Mouse (Mus musculus): ENCODE data around the gene Smad1. TPM values are rescaled to one million over a fixed set of nuclear protein-coding genes. Genes with fewer than 3 reads are reported as not detected.

Smad1 gene
- polyA plus RNA-seq, 1 experiment from 2014 or later, result 64.2 TPM

DNA sequence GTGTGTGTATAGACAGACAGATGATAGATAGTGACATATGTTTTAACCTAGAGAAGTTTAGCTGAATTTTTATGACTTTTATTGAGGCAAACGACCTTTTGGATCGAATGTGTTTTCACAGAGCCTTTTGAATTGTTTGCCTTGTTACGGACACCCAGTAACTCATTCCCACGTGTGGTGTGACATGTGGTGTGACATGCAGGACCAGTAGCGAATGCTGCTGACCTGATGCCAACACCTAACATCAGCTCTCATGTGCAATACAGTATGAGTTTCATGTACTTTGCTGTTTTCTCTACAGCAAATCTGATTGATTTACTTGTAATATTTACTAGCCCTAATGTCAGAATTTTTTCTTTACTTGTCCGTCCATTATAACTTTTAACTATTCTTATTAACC lies 53.5 kb downstream of the Smad1 start:
- H3K36me3 ChIP-seq, result peaks cover 43% of the 10 kb centered on the region
- no peaks in the 10 kb centered on the region for H3K27me3 ChIP-seq
- H3K27ac ChIP-seq, result no peak overlapping the region
- no peak overlapping the region for H3K4me3 ChIP-seq
- H3K4me2 ChIP-seq, result no peak overlapping the region
- no peaks in the 10 kb centered on the region for H3K9me3 ChIP-seq
- WGBS, result 84% methylated on average over 6 of the region's 6 CpGs
- no peak for ATAC-seq (ENCODE audit: low FRiP score)
- no peak overlapping the region for H3K9ac ChIP-seq
- H3K4me1 ChIP-seq (replicated peaks), result peaks cover 24% of the 10 kb centered on the region

DNA sequence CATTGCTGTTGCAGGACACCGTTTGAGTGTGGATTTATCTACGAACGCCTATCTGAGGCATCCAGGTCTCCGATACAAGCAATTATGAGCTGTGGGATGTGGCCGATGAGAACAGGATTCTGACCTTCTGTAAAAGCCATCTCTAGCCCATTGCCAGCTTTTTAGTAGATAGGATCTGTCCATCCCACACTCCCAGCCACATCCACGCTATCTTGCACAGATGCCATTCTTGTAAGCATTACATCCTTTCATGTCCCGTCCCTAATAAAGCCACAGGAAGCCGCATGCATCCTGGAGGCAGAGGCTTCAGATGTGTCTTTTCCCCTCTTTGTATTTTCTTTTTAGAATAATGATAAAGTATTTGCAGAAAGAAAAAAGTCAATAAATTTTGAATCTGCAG lies 58.1 kb downstream of the Smad1 start:
- H3K27me3 ChIP-seq, result no peaks in the 10 kb centered on the region
- H3K36me3 ChIP-seq, result peaks cover 66% of the 10 kb centered on the region
- ATAC-seq (ENCODE audit: low FRiP score), result no peak
- H3K4me3 ChIP-seq, result no peak overlapping the region
- H3K9me3 ChIP-seq, result no peaks in the 10 kb centered on the region
- WGBS, result 92% methylated on average over 8 of the region's 8 CpGs
- no peak overlapping the region for H3K9ac ChIP-seq
- H3K4me1 ChIP-seq (replicated peaks), result no peaks in the 10 kb centered on the region
- H3K27ac ChIP-seq, result no peak overlapping the region
- no peak overlapping the region for H3K4me2 ChIP-seq

DNA sequence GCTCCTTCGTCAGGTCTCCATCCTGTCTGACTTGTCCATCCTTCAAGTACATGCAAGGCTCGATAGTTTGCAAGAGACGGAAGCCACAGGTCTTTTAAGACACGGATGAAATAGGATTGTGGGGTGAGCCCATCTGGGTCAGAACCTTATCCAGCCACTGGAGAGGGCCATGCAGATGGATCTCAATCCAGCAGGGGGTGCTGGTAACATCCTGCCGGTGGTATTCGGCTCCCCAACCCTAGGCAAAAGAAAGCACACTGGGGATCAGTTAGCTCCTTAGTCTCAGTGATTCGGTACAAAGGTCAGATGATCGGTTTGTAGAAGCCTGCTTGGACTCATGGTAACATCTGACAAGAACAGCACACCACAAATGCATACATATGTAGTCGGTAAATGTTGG lies 59.8 kb downstream of the Smad1 start:
- Histone ChIP-seq H3K4me3 (no peak overlapping the region), H3K27ac (no peak overlapping the region), H3K27me3 (no peaks in the 10 kb centered on the region), H3K36me3 (peaks cover 65% of the 10 kb centered on the region), H3K9me3 (no peaks in the 10 kb centered on the region), H3K9ac (no peak overlapping the region), H3K4me1 (replicated peaks) (no peaks in the 10 kb centered on the region), H3K4me2 (no peak overlapping the region)
- WGBS, result 85% methylated on average over 9 of the region's 9 CpGs
- no peak for ATAC-seq (ENCODE audit: low FRiP score)

DNA sequence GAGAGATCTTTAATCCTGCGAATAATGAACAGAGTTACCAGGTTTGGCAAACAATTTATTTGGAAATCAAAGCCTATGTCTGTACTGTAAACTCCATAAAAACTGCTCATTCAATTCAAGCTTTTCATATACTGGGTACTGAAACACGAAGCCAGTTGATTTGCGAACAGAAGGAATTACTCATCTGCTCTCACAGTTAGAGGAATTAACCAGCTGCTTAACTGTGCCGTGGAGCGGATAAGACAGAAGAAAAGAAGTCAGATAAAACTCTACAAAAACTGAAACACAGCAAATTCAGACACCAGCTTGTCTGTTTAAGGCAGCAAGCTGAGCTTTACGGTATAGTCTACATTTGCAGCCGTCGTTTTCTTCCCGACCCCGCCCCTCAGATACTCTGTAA lies 60.7 kb downstream of the Smad1 start:
- ATAC-seq (ENCODE audit: low FRiP score), result no peak

DNA sequence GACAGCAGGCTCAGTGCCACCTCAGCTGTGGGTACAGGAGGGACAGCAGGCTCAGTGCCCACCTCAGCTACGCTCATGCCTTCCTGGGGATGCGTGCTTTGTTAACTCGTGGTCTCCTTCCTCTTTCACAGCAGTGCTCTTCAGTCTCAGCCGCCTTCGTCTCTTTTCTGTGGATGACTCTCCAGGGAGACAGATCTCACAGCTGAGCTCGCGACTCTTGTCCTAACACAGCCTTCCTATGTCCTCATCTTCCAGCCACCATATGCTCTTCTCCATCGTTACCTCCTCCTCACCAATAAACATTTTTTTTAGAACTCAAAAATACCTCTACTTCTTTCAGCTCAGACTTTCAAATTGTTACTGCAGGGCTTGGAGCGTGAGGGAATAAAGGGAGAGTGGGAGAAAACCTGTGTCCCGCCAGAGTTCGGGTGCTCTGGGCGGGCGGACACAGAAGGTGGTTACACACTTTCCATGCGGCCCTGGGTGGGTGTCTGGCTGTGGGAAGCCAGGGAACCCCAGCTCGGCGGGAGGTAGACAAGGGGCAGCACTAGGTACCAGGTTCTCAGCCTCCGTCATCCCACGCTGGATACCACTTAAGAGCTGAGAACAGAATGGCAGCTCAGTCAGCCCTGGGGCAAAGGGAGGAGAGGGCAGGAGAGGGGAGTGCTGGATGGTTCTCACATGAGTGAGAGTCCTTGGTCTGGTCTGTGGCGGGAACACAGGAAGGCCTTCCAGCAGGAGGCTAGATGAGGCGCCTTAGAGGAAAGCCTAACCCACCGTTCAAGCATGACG lies 67.0 kb downstream of the Smad1 start:
- no peak for ATAC-seq (ENCODE audit: low FRiP score)
- Histone ChIP-seq H3K9me3 (no peaks in the 10 kb centered on the region), H3K36me3 (peaks cover 12% of the 10 kb centered on the region), H3K27me3 (no peaks in the 10 kb centered on the region), H3K4me3 (no peak overlapping the region), H3K4me1 (replicated peaks) (0 out of 2 replicates have a peak, but pooled peaks cover 4% of the 10 kb centered on the region), H3K27ac (no peak overlapping the region), H3K4me2 (no peak overlapping the region), H3K9ac (no peak overlapping the region)
- 84% methylated on average over 22 of the region's 22 CpGs for WGBS

More for the DNA sequence above, 60.7 kb downstream of the Smad1 start:
- Histone ChIP-seq H3K9ac (no peak overlapping the region), H3K4me2 (no peak overlapping the region), H3K27ac (no peak overlapping the region), H3K4me1 (replicated peaks) (no peaks in the 10 kb centered on the region), H3K27me3 (no peaks in the 10 kb centered on the region), H3K9me3 (no peaks in the 10 kb centered on the region), H3K36me3 (peaks cover 66% of the 10 kb centered on the region), H3K4me3 (no peak overlapping the region)
- WGBS, result 93% methylated on average over 10 of the region's 10 CpGs

DNA sequence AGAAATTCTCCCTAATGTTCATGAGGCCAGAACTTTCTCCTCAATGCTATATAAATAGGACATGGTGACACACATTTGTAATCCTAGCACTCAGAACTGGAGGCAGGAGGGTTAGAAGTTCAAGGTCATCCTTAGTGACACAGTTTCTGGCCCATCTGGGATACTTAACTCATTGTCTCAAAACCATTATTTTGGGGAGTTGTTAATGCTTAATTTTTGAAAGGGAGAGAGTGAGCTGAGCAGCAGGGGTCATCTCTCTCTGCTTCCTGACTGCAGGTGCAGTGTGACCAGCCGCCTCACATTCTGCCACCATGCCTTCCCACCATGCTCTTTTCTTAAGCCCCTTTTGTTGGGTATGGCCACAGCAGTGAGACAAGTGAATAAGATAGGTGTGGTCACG lies 67.7 kb downstream of the Smad1 start:
- ATAC-seq (ENCODE audit: low FRiP score), result no peak
- Histone ChIP-seq H3K4me1 (replicated peaks) (0 out of 2 replicates have a peak, but pooled peaks cover 4% of the 10 kb centered on the region), H3K4me3 (no peak overlapping the region), H3K27ac (no peak overlapping the region), H3K36me3 (peaks cover 7% of the 10 kb centered on the region; the same call in 1 of the 2 replicates), H3K4me2 (no peak overlapping the region), H3K9me3 (no peaks in the 10 kb centered on the region), H3K9ac (no peak overlapping the region), H3K27me3 (no peaks in the 10 kb centered on the region)
- 79% methylated on average over 2 of the region's 2 CpGs for WGBS

DNA sequence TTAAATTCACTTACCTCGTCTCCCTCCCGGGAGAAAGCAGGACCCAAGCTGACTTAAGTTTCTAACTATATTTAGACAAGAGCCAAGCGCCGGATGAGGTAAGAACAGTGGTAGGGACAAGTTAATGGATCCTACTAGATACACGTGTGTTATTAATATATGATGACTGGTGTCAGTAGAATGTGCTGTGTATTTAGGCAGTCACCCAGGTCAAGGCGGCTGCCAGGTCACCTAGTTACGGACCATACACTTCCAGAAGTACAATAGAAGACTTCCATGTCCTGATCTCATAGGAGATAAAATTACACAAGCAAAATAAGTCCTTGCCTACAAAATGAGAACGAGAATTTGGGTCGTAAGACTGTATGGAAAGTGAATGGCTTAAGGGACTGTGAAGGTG lies 68.3 kb downstream of the Smad1 start:
- WGBS, result 91% methylated on average over 9 of the region's 9 CpGs
- peaks cover 7% of the 10 kb centered on the region; the same call in 1 of the 2 replicates for H3K36me3 ChIP-seq
- no peak overlapping the region for H3K27ac ChIP-seq
- no peak overlapping the region for H3K4me3 ChIP-seq
- H3K4me1 ChIP-seq (replicated peaks), result 0 out of 2 replicates have a peak, but pooled peaks cover 4% of the 10 kb centered on the region
- H3K9me3 ChIP-seq, result no peaks in the 10 kb centered on the region
- ATAC-seq (ENCODE audit: low FRiP score), result no peak
- H3K27me3 ChIP-seq, result no peaks in the 10 kb centered on the region
- H3K9ac ChIP-seq, result no peak overlapping the region
- H3K4me2 ChIP-seq, result no peak overlapping the region

DNA sequence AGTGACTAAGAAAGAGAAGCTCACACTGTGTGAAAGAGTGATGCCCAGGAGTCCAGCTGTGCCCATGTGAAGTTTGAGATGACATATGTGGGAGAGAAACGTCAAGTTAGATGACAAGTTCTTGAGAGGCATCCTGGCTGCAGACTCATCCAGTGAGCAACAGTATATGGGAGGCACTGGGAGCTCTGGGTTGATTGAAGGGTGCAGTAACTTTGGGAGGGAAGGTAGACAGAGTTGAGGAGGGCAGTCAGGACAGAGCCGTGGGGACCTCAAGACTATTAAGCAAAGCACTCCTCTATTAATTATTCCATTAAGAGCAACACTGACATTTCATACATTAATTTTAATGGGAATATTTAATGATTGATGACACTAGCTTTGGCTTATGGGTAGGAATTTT lies 69.6 kb downstream of the Smad1 start:
- Histone ChIP-seq H3K27me3 (no peaks in the 10 kb centered on the region), H3K4me2 (no peak overlapping the region), H3K4me3 (no peak overlapping the region), H3K4me1 (replicated peaks) (peaks cover 4% of the 10 kb centered on the region; the same call in 1 of the 2 replicates), H3K9me3 (no peaks in the 10 kb centered on the region), H3K27ac (no peak overlapping the region), H3K9ac (no peak overlapping the region), H3K36me3 (peaks cover 7% of the 10 kb centered on the region; the same call in 1 of the 2 replicates)
- WGBS, result 73% methylated on average over 2 of the region's 2 CpGs
- ATAC-seq (ENCODE audit: low FRiP score), result no peak

DNA sequence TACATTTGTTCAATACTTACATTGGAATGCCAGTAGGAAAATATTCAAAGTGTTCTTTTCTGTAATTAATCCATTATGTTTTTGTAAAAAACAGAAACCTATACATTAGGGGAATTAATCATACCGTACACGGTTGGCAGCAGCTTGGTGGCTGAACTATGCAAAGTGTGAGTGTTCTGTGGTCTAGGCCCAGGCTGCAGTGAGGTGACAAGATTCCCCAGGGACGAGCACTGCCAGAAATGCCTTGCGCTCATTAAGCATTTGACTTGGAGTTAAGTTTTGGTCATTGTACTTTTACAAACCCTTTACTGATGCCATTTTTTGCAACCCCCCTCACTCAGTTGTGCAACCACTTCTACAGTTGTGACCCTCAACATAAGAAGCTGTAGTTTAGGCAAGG lies 70.1 kb downstream of the Smad1 start:
- Histone ChIP-seq H3K27ac (no peak overlapping the region), H3K4me2 (no peak overlapping the region), H3K36me3 (peaks cover 7% of the 10 kb centered on the region; the same call in 1 of the 2 replicates), H3K4me3 (no peak overlapping the region), H3K9me3 (no peaks in the 10 kb centered on the region), H3K9ac (no peak overlapping the region), H3K4me1 (replicated peaks) (peaks cover 4% of the 10 kb centered on the region; the same call in 1 of the 2 replicates), H3K27me3 (no peaks in the 10 kb centered on the region)
- no peak for ATAC-seq (ENCODE audit: low FRiP score)
- WGBS, result 89% methylated on average over 4 of the region's 4 CpGs

DNA sequence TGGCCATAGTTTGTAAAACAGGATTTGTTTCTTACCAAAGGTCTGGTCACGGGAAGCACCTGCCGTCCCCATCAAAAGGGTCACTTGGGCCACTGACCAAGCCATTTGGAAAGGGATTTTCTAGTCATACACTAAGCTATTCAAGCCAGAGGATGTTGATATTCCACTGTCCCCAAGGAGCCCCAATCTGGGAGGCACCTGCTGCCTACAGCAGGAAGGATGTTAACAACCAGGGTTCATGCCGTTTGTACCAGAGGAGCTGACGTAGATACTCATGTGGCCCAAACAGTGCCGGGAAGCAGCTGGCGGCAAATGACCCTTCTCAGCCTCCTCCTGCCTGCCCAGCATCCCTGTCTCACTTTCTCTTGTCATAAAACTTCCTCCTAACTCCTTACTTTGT lies 73.8 kb downstream of the Smad1 start:
- no peak for ATAC-seq (ENCODE audit: low FRiP score)

DNA sequence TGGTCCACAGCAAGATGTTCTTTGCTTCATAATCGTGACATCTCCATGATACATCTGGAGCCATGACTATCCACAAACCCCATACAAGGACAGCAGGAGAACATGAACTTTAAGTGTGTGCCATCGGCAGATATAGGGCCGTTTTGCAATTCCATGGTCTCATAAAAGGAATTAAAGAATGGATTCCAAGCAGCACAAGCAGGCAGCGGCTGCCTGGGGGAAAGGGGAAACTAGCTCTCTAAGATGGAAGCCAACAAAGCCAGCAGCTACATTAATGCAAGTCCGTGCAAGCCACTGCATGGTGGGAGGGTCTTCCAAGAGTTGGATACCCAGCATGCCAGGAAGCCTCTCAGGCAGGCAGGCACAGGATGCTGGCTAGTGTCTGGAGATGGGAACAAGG lies 74.4 kb downstream of the Smad1 start:
- Histone ChIP-seq H3K4me1 (replicated peaks) (peaks cover 4% of the 10 kb centered on the region; the same call in 1 of the 2 replicates), H3K36me3 (no peaks in the 10 kb centered on the region), H3K4me3 (no peak overlapping the region), H3K9me3 (no peaks in the 10 kb centered on the region), H3K9ac (no peak overlapping the region), H3K27me3 (no peaks in the 10 kb centered on the region), H3K27ac (no peak overlapping the region), H3K4me2 (no peak overlapping the region)
- no peak for ATAC-seq (ENCODE audit: low FRiP score)
- 82% methylated on average over 5 of the region's 5 CpGs for WGBS

More for the DNA sequence above, 73.8 kb downstream of the Smad1 start:
- Histone ChIP-seq H3K4me1 (replicated peaks) (peaks cover 4% of the 10 kb centered on the region; the same call in 1 of the 2 replicates), H3K36me3 (no peaks in the 10 kb centered on the region), H3K9me3 (no peaks in the 10 kb centered on the region), H3K9ac (no peak overlapping the region), H3K27ac (no peak overlapping the region), H3K27me3 (no peaks in the 10 kb centered on the region), H3K4me2 (no peak overlapping the region), H3K4me3 (no peak overlapping the region)
- WGBS, result 80% methylated on average over 6 of the region's 6 CpGs

DNA sequence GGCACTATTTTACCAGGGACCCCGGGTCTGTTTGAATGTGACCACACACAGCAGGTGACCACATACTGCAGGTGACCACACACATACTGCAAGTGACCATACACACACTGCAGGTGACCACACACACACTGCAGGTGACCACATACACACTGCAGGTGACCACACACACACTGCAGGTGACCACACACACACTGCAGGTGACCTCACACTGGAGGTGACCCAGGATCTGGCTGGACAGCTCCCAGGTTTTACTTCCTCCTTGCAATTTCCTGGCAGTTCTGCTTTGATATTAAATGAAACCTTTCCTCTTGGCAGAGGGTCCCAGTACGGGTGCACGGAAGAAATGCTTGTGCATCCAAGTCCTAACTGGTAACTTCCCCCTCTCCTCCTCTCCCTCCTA lies 75.3 kb downstream of the Smad1 start:
- Histone ChIP-seq H3K27me3 (no peaks in the 10 kb centered on the region), H3K4me1 (replicated peaks) (peaks cover 4% of the 10 kb centered on the region; the same call in 1 of the 2 replicates), H3K4me2 (no peak overlapping the region), H3K36me3 (no peaks in the 10 kb centered on the region), H3K9me3 (no peaks in the 10 kb centered on the region), H3K9ac (no peak overlapping the region), H3K27ac (no peak overlapping the region), H3K4me3 (no peak overlapping the region)
- 75% methylated on average over 3 of the region's 3 CpGs for WGBS
- no peak for ATAC-seq (ENCODE audit: low FRiP score)

DNA sequence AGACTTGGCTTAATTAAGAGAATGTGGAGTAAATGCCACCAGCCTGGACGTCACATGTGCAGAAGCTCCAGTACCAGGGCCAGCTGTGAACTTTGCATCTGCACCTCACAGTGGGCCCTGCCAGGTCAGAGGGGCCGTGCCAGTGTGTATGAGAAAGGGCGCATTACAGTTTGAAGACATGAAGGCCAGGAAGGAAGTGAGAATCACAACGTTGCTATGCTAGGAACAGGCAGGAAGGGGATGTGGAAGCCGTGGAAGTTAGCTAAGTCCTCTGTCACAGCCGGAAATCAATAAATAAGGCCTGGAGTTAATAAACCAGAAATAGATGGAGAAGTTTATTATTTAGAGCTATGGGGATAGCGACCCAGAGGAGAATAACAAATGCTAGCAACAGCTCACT lies 76.2 kb downstream of the Smad1 start:
- Histone ChIP-seq H3K27me3 (no peaks in the 10 kb centered on the region), H3K9ac (no peak overlapping the region), H3K4me2 (no peak overlapping the region), H3K9me3 (no peaks in the 10 kb centered on the region), H3K36me3 (no peaks in the 10 kb centered on the region), H3K27ac (no peak overlapping the region), H3K4me3 (no peak overlapping the region), H3K4me1 (replicated peaks) (peaks cover 4% of the 10 kb centered on the region; the same call in 1 of the 2 replicates)
- 81% methylated on average over 7 of the region's 7 CpGs for WGBS
- ATAC-seq (ENCODE audit: low FRiP score), result no peak
